Mouse (Mus musculus): ENCODE measurements around the gene Clptm1l. TPM values are rescaled to one million over a fixed set of nuclear protein-coding genes. Genes with fewer than 3 reads are reported as not detected.
A peak's percentile ranks its signal among the peaks of the same experiment; 100 is the strongest.

The Clptm1l gene
- 157 and 167 TPM in 2 replicates for polyA plus RNA-seq (2014; fragmentation: Nextera tagmentation; extraction: Ambion mirVana)

GRCm38 (mm10) chr13:73603522-73604155 lies at the start of gene Clptm1l:
TSS of gene Clptm1l (plus strand) at chr13:73604006.
- H3K4me2 ChIP-seq: peak within 1 kb of the TSS; percentile 70
- H3K36me3 ChIP-seq (ENCODE audit: control insufficient read depth, insufficient read depth, low read length): peaks cover 10% of the 10 kb centered on the region; the same call in 1 of the 2 replicates
- peaks cover 12% of the 10 kb centered on the region; the same call in 1 of the 2 replicates for H3K4me1 ChIP-seq (replicated peaks; ENCODE audit: control insufficient read depth, insufficient read depth, low read length)
- DNase-seq (ENCODE audit: low spot score) (peak; percentile 98), ATAC-seq (replicated peaks; ENCODE audit: low FRiP score) (peak; percentile 96)
- under 1% methylated on average over 53 of the region's 53 CpGs for WGBS
- no peaks in the 10 kb centered on the region for H3K9me3 ChIP-seq (ENCODE audit: control insufficient read depth, low read length)
- H3K27ac ChIP-seq (ENCODE audit: low read depth, low read length): peak within 1 kb of the TSS; percentile 70
- peak within 1 kb of the TSS; percentile 90 for H3K4me3 ChIP-seq (ENCODE audit: low read depth, low read length)
- H3K9ac ChIP-seq (ENCODE audit: low read depth, low read length): peak within 1 kb of the TSS; percentile 88
- H3K27me3 ChIP-seq (replicated peaks; ENCODE audit: control insufficient read depth, insufficient read depth, low read length): no peaks in the 10 kb centered on the region

- 78% methylated on average over 5 of the region's 5 CpGs for WGBS
- no peak overlapping the region for H3K9ac ChIP-seq (ENCODE audit: low read depth, low read length)
- ATAC-seq (replicated peaks; ENCODE audit: low FRiP score) (no peak), DNase-seq (ENCODE audit: low spot score) (no peak)
- no peak overlapping the region for H3K27ac ChIP-seq (ENCODE audit: low read depth, low read length)
- no peak overlapping the region for H3K4me2 ChIP-seq
- H3K4me1 ChIP-seq (replicated peaks; ENCODE audit: control insufficient read depth, insufficient read depth, low read length): no peaks in the 10 kb centered on the region
- H3K4me3 ChIP-seq (ENCODE audit: low read depth, low read length): no peak overlapping the region
- H3K27me3 ChIP-seq (replicated peaks; ENCODE audit: control insufficient read depth, insufficient read depth, low read length): no peaks in the 10 kb centered on the region
- H3K36me3 ChIP-seq (ENCODE audit: control insufficient read depth, insufficient read depth, low read length): no peaks in the 10 kb centered on the region
- H3K9me3 ChIP-seq (ENCODE audit: control insufficient read depth, low read length): no peaks in the 10 kb centered on the region
These were observed 39.6 kb upstream of the Clptm1l start for GRCm38 (mm10) chr13:73564201-73564600.

GRCm38 (mm10) chr13:73575051-73575450 lies 28.8 kb upstream of the Clptm1l start:
- Histone ChIP-seq H3K4me3 (ENCODE audit: low read depth, low read length) (no peak overlapping the region), H3K4me1 (replicated peaks; ENCODE audit: control insufficient read depth, insufficient read depth, low read length) (no peaks in the 10 kb centered on the region), H3K36me3 (ENCODE audit: control insufficient read depth, insufficient read depth, low read length) (no peaks in the 10 kb centered on the region), H3K4me2 (no peak overlapping the region), H3K9me3 (ENCODE audit: control insufficient read depth, low read length) (no peaks in the 10 kb centered on the region), H3K27ac (ENCODE audit: low read depth, low read length) (no peak overlapping the region), H3K9ac (ENCODE audit: low read depth, low read length) (no peak overlapping the region), H3K27me3 (replicated peaks; ENCODE audit: control insufficient read depth, insufficient read depth, low read length) (no peaks in the 10 kb centered on the region)
- ATAC-seq (replicated peaks; ENCODE audit: low FRiP score): no peak
- no peak for DNase-seq (ENCODE audit: low spot score)

GRCm38 (mm10) chr13:73577277-73577676 lies 26.5 kb upstream of the Clptm1l start:
- no peak overlapping the region for H3K27ac ChIP-seq (ENCODE audit: low read depth, low read length)
- no peak overlapping the region for H3K4me3 ChIP-seq (ENCODE audit: low read depth, low read length)
- no peak for ATAC-seq (replicated peaks; ENCODE audit: low FRiP score)
- WGBS: 68% methylated on average over 2 of the region's 2 CpGs
- no peak for DNase-seq (ENCODE audit: low spot score)
- no peak overlapping the region for H3K9ac ChIP-seq (ENCODE audit: low read depth, low read length)
- no peaks in the 10 kb centered on the region for H3K36me3 ChIP-seq (ENCODE audit: control insufficient read depth, insufficient read depth, low read length)
- no peaks in the 10 kb centered on the region for H3K27me3 ChIP-seq (replicated peaks; ENCODE audit: control insufficient read depth, insufficient read depth, low read length)
- no peaks in the 10 kb centered on the region for H3K4me1 ChIP-seq (replicated peaks; ENCODE audit: control insufficient read depth, insufficient read depth, low read length)
- no peak overlapping the region for H3K4me2 ChIP-seq
- H3K9me3 ChIP-seq (ENCODE audit: control insufficient read depth, low read length): no peaks in the 10 kb centered on the region

- ATAC-seq (replicated peaks; ENCODE audit: low FRiP score) (no peak), DNase-seq (ENCODE audit: low spot score) (no peak)
- no peaks in the 10 kb centered on the region for H3K4me1 ChIP-seq (replicated peaks; ENCODE audit: control insufficient read depth, insufficient read depth, low read length)
These were observed 12.3 kb upstream of the Clptm1l start for GRCm38 (mm10) chr13:73591488-73591887.

GRCm38 (mm10) chr13:73592546-73592945 lies 11.3 kb upstream of the Clptm1l start:
- H3K9me3 ChIP-seq (ENCODE audit: control insufficient read depth, low read length): no peaks in the 10 kb centered on the region
- WGBS: 41% methylated on average over 2 of the region's 2 CpGs
- no peak for ATAC-seq (replicated peaks; ENCODE audit: low FRiP score)

More at GRCm38 (mm10) chr13:73591488-73591887, 12.3 kb upstream of the Clptm1l start:
- Histone ChIP-seq H3K4me2 (no peak overlapping the region), H3K27me3 (replicated peaks; ENCODE audit: control insufficient read depth, insufficient read depth, low read length) (no peaks in the 10 kb centered on the region), H3K4me3 (ENCODE audit: low read depth, low read length) (no peak overlapping the region), H3K9me3 (ENCODE audit: control insufficient read depth, low read length) (no peaks in the 10 kb centered on the region), H3K9ac (ENCODE audit: low read depth, low read length) (no peak overlapping the region), H3K27ac (ENCODE audit: low read depth, low read length) (no peak overlapping the region), H3K36me3 (ENCODE audit: control insufficient read depth, insufficient read depth, low read length) (no peaks in the 10 kb centered on the region)
- 63% methylated on average over 3 of the region's 3 CpGs for WGBS

GRCm38 (mm10) chr13:73596276-73596675 lies 7.5 kb upstream of the Clptm1l start:
- ATAC-seq (replicated peaks; ENCODE audit: low FRiP score): no peak

More at GRCm38 (mm10) chr13:73592546-73592945, 11.3 kb upstream of the Clptm1l start:
- Histone ChIP-seq H3K9ac (ENCODE audit: low read depth, low read length) (no peak overlapping the region), H3K4me3 (ENCODE audit: low read depth, low read length) (no peak overlapping the region), H3K27me3 (replicated peaks; ENCODE audit: control insufficient read depth, insufficient read depth, low read length) (no peaks in the 10 kb centered on the region), H3K4me1 (replicated peaks; ENCODE audit: control insufficient read depth, insufficient read depth, low read length) (no peaks in the 10 kb centered on the region), H3K36me3 (ENCODE audit: control insufficient read depth, insufficient read depth, low read length) (no peaks in the 10 kb centered on the region), H3K4me2 (no peak overlapping the region), H3K27ac (ENCODE audit: low read depth, low read length) (no peak overlapping the region)
- DNase-seq (ENCODE audit: low spot score): no peak

GRCm38 (mm10) chr13:73600217-73600616 lies 3.6 kb upstream of the Clptm1l start:
- Histone ChIP-seq H3K36me3 (ENCODE audit: control insufficient read depth, insufficient read depth, low read length) (no peaks in the 10 kb centered on the region), H3K4me2 (no peak overlapping the region), H3K9me3 (ENCODE audit: control insufficient read depth, low read length) (no peaks in the 10 kb centered on the region), H3K27ac (ENCODE audit: low read depth, low read length) (no peak overlapping the region), H3K9ac (ENCODE audit: low read depth, low read length) (no peak overlapping the region), H3K4me1 (replicated peaks; ENCODE audit: control insufficient read depth, insufficient read depth, low read length) (peaks cover 12% of the 10 kb centered on the region; the same call in 1 of the 2 replicates), H3K4me3 (ENCODE audit: low read depth, low read length) (no peak overlapping the region), H3K27me3 (replicated peaks; ENCODE audit: control insufficient read depth, insufficient read depth, low read length) (no peaks in the 10 kb centered on the region)
- 39% methylated on average over 4 of the region's 4 CpGs for WGBS
- no peak for ATAC-seq (replicated peaks; ENCODE audit: low FRiP score)
- DNase-seq (ENCODE audit: low spot score): no peak

More at GRCm38 (mm10) chr13:73596276-73596675, 7.5 kb upstream of the Clptm1l start:
- DNase-seq (ENCODE audit: low spot score): no peak
- H3K9me3 ChIP-seq (ENCODE audit: control insufficient read depth, low read length): no peaks in the 10 kb centered on the region
- H3K27ac ChIP-seq (ENCODE audit: low read depth, low read length): no peak overlapping the region
- H3K27me3 ChIP-seq (replicated peaks; ENCODE audit: control insufficient read depth, insufficient read depth, low read length): no peaks in the 10 kb centered on the region
- H3K4me3 ChIP-seq (ENCODE audit: low read depth, low read length): no peak overlapping the region
- no peak overlapping the region for H3K4me2 ChIP-seq
- no peak overlapping the region for H3K9ac ChIP-seq (ENCODE audit: low read depth, low read length)
- H3K36me3 ChIP-seq (ENCODE audit: control insufficient read depth, insufficient read depth, low read length): no peaks in the 10 kb centered on the region
- WGBS: 41% methylated on average over 4 of the region's 4 CpGs
- H3K4me1 ChIP-seq (replicated peaks; ENCODE audit: control insufficient read depth, insufficient read depth, low read length): no peaks in the 10 kb centered on the region

- Histone ChIP-seq H3K4me3 (ENCODE audit: low read depth, low read length) (peak overlapping the region; percentile 90), H3K9ac (ENCODE audit: low read depth, low read length) (peak overlapping the region; percentile 88), H3K27ac (ENCODE audit: low read depth, low read length) (no peak overlapping the region), H3K36me3 (ENCODE audit: control insufficient read depth, insufficient read depth, low read length) (peaks cover 9% of the 10 kb centered on the region; the same call in 1 of the 2 replicates), H3K27me3 (replicated peaks; ENCODE audit: control insufficient read depth, insufficient read depth, low read length) (no peaks in the 10 kb centered on the region), H3K4me1 (replicated peaks; ENCODE audit: control insufficient read depth, insufficient read depth, low read length) (peaks cover 12% of the 10 kb centered on the region; the same call in 1 of the 2 replicates), H3K9me3 (ENCODE audit: control insufficient read depth, low read length) (no peaks in the 10 kb centered on the region), H3K4me2 (peak overlapping the region; percentile 70)
- DNase-seq (ENCODE audit: low spot score) (no peak), ATAC-seq (replicated peaks; ENCODE audit: low FRiP score) (no peak)
- 43% methylated on average over 4 of the region's 4 CpGs for WGBS
These were observed 760 bp upstream of the Clptm1l start for GRCm38 (mm10) chr13:73603046-73603445.
